Mouse (Mus musculus): ENCODE data around the gene Xcr1. TPM values are rescaled to one million over a fixed set of nuclear protein-coding genes. Genes with fewer than 3 reads are reported as not detected.

The Xcr1 gene
- not detected for total RNA-seq (2021)
- long read RNA-seq, experiment 1, result 0 reads
- long read RNA-seq, experiment 2, result 0 reads

DNA sequence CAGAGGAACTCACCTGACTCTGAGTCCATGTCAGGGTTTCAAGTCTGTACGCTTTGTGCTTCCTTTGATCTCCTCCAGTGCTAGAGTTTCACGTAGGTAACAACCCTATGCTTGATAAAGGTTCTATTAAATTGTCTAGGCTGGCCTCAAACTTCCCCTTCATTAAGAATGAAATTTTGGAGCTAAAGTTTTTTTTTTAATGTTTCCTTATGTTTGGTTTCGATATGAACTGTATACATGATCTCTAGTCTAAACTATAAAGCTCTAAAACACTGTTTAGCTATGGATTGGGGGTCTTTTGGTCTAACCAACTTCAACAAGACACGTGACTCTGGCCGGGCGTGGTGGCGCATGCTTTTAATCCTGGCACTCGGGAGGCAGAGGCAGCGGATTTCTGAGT, at the start of gene Xcr1:
Gene Xcr1 (minus strand): TSS at position 101 of the 400 bp plus-strand sequence.
- no peak for TF ChIP-seq CTCF (conservative IDR thresholded peaks at IDR 0.05)
- Histone ChIP-seq H3K27ac (no peak within 1 kb of the TSS), H3K4me3 (no peak within 1 kb of the TSS)
- no peak for DNase-seq (ENCODE audit: low spot score in 2 of 2)

DNA sequence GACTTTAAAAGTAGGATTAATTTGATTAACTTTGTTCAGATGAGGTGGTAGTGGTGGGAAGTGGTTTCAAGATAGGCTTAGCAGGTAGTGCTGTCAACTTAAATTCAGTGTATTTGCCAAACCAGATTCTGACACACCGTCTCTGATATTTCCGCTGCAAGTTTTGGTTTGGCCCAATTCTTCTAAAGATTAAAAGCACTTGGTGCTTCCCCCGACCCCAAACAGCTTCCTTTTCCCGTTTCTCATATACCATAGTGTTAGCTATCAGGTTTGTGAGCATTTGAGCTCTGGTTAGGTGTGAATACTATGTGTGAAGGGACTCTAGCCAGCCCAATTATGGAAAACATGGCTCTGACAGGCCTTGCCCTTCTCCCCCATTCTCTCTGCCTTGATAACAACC, 10.2 kb upstream of the Xcr1 start:
- Histone ChIP-seq H3K4me3 (no peak overlapping the region), H3K27ac (no peak overlapping the region)
- no peak for TF ChIP-seq CTCF (conservative IDR thresholded peaks at IDR 0.05)
- no peak for DNase-seq (ENCODE audit: low spot score in 2 of 2)

DNA sequence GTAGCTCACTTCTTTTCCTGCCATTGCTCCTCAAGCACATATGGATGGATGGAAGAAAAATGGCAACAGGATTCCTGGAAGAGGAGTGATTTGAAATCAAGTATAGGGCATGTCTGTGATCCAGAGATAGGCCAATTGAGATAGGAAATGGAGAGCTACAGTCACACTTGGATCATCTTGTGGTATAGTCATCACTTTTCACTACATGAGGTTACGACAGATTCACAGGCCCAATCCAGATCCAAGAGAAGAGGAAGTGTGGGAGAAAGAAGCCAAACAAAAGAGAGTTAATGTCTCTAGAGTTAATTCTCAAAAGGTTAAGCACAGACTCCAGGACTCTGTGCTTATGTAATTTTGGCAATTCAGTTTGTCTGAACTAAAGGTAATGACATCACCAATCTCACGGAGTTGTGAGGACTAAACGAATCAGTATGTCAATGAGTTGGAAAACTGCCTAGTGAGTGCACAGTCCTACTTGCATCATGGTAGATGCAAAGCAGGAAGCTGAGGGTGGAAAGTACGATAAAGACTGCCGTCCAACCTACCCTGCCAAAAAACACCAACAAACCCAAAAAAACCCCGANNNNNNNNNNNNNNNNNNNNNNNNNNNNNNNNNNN, 7.4 kb upstream of the Xcr1 start:
- Histone ChIP-seq H3K27ac (no peak overlapping the region), H3K4me3 (no peak overlapping the region)
- no peak for TF ChIP-seq CTCF (conservative IDR thresholded peaks at IDR 0.05)
- DNase-seq (ENCODE audit: low spot score in 2 of 2), result no peak

DNA sequence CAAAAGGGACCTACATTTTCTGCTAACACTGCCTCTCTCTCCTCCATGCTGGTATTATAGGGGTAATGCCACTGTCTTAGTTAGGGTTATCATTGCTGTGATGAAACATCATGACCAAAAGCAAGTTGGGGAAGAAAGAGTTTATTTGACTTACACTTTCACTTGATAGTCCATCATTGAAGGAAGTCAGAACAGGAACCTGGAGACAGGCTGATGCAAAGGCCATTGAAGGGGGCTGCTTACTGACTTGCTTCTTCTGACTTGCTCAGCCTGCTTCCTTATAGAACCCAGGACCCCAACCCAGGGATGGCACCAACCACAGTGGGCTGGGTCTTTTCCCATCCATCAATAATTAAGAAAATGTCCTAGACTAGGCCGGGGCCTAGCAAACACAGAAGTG, 1.8 kb upstream of the Xcr1 start:
- Histone ChIP-seq H3K27ac (no peak overlapping the region), H3K4me3 (no peak overlapping the region)
- DNase-seq (ENCODE audit: low spot score in 2 of 2), result no peak
- TF ChIP-seq CTCF (conservative IDR thresholded peaks at IDR 0.05), result no peak

DNA sequence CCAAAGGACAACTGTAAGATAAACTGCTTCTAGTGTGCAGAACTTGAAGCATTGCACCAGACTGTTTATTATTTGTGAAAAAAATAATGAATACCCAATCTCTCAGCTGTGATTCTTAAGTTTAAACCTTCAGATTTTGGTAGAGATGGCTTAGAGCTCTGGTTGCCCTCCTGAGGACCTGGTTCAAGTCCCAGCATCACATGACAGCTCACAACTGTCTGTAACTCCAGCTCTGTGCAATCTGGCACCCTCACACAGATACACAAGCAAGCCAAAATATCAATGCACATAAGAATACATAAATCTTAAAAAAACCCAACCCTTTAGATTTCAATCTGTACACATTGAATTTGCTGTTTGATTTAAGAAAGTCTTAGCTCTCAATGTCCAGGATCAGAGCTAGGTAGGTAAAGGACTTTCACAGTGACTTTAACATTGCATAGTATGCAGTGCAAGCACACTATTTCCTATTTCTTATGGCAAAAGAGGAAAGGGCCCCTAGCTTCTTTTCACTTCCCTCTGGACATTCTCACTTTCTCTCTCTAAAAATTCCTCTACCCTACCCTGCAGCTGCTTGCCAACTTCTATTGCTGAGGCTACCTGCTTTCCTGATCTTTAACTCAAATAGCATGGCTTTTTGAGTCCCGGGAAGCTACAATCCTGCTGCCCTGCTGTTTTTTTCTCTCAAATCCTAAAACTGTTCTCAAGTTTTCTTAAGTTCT, 1.2 kb upstream of the Xcr1 start:
- DNase-seq (ENCODE audit: low spot score in 2 of 2), result no peak
- Histone ChIP-seq H3K27ac (no peak overlapping the region), H3K4me3 (no peak overlapping the region)
- TF ChIP-seq CTCF (conservative IDR thresholded peaks at IDR 0.05), result no peak

DNA sequence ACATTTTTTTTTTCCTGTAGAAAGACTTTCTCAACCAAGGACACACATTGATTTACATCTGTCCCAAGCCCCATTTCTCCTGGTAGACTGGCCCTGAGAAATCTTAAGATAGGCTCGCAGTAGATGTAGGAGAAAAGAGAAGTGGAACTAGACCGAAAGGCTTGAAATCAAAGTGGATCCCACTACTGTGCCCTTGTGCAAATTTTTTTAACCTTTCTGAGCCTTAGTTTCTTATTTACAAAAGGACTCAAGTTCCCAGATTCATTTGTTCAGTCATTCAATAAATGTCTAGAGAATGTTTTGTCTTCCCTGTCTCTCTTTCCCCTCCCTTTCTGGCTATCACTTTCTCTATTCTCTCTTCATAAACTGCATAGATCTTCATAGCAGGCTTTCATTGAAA, 5.0 kb downstream of the Xcr1 start:
- Histone ChIP-seq H3K4me3 (no peak overlapping the region), H3K27ac (no peak overlapping the region)
- no peak for TF ChIP-seq CTCF (conservative IDR thresholded peaks at IDR 0.05)
- DNase-seq (ENCODE audit: low spot score in 2 of 2), result no peak

DNA sequence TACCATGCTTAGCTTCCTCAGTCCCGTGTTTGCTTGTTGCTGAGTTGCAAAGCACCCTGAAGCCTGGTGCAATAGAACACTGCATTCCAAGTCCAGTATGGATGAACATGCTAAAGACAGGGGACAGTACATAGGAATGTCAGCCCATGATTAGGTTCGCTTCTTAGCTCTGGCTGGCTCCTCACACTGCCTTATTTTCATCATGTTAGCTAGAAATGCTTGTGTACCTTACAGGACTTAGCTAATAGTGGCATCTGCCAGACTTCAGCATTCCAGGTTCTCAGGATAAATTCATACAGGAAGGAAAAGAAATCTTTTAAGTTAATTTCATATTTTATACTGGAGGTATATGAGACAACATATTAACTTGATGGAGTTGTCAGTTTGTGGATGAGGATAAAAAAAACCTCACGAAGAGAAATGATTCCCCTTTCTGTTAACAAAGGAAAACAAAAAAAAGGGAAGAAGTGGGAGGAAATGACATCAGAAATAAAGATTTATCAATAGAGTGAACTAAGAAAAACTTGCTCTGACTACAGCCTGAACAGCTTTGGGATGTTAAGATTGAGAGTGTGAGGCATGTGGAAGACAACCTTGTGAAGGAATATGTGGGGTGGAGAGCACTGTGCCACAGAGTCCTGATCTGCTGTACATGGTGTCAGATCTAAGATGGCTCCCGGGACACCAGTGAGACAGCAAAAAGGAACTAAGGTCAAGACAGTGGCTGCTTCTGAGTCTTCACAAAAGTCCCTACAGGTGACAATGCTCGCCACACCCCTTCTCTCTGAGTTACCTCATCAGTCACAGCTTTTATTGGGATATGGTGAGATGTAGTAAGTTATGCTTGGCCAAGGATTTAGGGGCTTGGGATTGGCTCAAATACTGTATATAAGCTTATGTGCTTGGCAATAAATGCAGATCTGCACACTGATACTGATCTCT, 9.1 kb downstream of the Xcr1 start:
- peak overlapping the region; percentile 89 for H3K27ac ChIP-seq
- DNase-seq (ENCODE audit: low spot score in 2 of 2), result no peak
- TF ChIP-seq CTCF (conservative IDR thresholded peaks at IDR 0.05), result no peak
- peak overlapping the region; percentile 56 for H3K4me3 ChIP-seq

DNA sequence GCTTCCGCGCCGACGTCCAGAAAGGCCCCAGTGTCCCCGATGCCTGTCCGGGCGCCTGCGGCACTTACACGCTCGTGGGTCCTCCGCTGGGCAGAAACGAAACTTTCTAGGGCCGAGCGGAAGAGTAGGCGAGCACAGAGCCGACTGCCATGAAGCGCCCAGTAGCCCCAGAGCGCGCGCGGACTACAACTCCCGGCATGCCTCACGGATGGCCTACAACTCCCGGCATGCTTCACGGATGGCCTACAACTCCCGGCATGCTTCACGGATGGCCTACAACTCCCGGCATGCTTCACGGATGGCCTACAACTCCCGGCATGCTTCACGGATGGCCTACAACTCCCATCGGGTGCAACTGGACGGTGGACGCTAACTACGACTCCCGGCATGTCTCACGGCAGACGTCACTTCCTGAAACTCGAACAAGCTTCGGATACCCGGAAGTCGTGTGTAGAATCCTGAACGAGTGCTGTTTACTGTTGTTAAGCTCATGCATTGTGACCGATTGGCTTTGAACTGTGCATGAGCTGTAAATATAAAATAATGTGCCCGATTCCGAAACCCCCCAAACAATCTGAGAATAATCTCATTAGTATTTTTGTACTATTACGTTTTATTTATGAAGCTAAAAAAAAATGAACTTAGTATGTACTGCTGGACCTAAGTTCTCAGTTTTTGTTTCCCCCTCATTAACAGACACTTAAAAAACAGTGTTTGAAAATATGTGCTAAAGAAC, 9.9 kb downstream of the Xcr1 start, which contains the start of gene Fyco1:
Gene Fyco1 (minus strand): TSS at position 187 of the 736 bp plus-strand sequence.
- DNase-seq (ENCODE audit: low spot score in 2 of 2), result peak; percentile 94 to 99
- H3K4me3 ChIP-seq, result peak within 1 kb of the TSS; percentile 98
- peak within 1 kb of the TSS; percentile 95 for H3K27ac ChIP-seq
- no peak for TF ChIP-seq CTCF (conservative IDR thresholded peaks at IDR 0.05)

DNA sequence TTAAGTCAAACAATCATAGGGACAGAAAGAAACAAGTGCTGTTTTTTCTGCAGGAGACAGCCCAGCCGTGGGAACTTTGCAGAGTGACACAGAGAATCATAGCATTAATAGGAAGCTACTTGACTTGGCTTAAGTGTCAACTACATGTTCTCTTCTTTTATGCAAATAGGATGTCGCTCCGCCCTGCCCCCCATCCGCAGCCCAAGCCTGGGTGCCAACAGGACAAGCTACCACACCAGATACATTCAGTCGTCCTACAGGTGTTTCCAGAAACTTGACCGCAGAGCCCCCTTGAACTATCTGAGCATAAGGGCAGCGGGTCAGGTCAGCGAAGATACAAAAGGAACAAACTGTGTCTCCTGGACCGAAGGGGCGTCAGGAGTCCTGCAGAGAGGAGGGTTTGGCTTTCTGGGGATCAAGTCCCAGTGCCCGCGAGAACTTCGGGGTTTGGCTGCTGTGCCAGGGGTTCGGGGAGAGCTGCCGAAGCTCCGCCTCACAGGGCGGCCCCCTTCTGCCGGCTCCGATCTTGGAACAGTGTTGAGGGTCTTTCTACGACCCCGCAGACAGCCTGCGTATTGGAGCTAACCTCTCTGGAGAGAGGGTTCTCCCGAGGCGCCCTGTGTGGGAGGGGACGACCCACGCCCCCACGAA, 10.6 kb downstream of the Xcr1 start:
- no peak for TF ChIP-seq CTCF (conservative IDR thresholded peaks at IDR 0.05)
- DNase-seq (ENCODE audit: low spot score in 2 of 2), result no peak
- Histone ChIP-seq H3K4me3 (peak overlapping the region; percentile 98), H3K27ac (peak overlapping the region; percentile 95)

DNA sequence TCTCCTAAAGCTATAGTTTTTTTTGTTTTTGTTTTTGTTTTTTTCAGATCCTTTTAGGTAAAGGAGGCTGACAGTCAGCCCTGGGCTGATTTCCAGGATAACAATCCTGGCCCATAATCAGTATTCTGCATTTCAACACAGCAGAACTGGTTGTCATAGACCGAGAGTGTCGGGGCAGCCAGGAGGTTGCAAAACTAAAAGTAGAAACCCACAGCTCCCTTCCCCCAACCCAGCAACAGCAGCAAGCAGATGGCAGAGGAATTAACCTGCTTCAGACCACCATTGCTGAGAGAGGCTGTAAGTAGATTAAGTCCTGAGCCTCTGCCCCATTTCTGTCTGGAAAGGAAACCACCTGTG, 11.1 kb downstream of the Xcr1 start:
- DNase-seq (ENCODE audit: low spot score in 2 of 2), result peak; percentile 28 to 45
- Histone ChIP-seq H3K27ac (peak overlapping the region; percentile 95), H3K4me3 (peak overlapping the region; percentile 98)
- TF ChIP-seq CTCF (conservative IDR thresholded peaks at IDR 0.05), result no peak

DNA sequence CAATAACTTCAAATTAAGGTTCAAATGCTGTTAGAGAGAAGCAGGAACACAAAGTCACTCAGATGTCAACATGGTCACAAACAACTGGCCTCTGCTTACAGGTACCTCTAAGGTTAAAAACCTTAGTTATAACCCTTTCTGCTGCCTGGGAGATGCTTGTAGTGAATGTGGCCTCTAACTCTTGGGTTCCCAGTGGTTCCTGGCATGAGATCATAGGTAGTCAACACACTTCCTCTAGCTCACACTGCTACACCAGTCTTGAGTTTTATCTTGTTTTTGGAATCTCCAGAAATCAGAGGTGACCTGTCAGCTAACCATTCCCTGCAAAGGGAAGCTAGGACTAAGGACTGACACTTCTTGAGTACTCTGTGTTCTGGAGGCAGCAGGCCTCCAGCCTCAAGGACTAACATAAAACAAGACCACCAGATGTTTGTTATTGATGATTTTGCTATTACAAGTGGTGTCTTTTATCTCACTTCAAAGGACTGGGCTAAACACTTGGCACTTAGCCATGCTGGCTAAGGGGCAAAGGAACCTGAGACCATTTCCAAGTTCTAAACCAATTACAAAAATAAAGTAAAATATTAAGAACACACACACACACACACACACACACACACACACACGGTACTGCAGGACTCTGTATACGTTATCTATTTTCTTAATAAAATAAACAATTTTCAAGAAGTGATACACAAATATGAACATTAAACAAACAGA, 11.7 kb downstream of the Xcr1 start:
- peak overlapping the region; percentile 98 for H3K4me3 ChIP-seq
- DNase-seq (ENCODE audit: low spot score in 2 of 2), result no peak
- peak overlapping the region; percentile 95 for H3K27ac ChIP-seq
- TF ChIP-seq CTCF (conservative IDR thresholded peaks at IDR 0.05), result no peak

Data from layer of hippocampus, adult 2 months (tissue).